Mouse (Mus musculus) ovary, postnatal 36 days (tissue): ENCODE measurements around the gene Ern1.
"Not testable (repeated sequence)": the region's sequence is repeated elsewhere in the genome, so short reads cannot be mapped to it uniquely, and the experiment has no call there.

Experiments
- DNase-seq: peaks from one replicate; pipeline ENCODE4 v3.0.0; 2022; ENCODE audit warnings: low spot score, mixed read lengths

The Ern1 gene

GRCm38 (mm10) chr11:106480530-106480885 lies 7.1 kb downstream of the Ern1 start:
- no peak for DNase-seq

GRCm38 (mm10) chr11:106479619-106480529 lies 7.8 kb downstream of the Ern1 start:
- DNase-seq, result no peak

DNA sequence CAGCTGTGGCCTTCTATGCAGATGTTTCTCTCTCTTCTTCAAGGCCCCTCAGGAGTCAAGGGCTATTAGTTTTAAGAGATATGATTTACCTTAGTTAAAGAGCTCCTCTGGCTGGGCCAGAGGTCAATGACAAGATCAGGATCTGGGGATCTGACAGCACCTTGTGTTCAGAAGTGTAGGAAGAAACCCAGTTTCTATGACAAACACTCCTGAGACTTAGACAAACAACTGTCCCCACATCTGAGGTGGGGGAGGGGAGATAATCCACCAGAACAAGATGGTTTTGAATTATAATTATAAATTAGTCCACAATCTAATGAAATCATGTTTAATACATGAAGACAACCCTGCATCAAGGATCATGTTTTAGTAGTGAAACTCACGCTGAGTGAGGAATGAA lies 8.9 kb downstream of the Ern1 start:
- no peak for DNase-seq

- no peak for DNase-seq
These were observed 10.0 kb downstream of the Ern1 start for GRCm38 (mm10) chr11:106477505-106478160.

DNA sequence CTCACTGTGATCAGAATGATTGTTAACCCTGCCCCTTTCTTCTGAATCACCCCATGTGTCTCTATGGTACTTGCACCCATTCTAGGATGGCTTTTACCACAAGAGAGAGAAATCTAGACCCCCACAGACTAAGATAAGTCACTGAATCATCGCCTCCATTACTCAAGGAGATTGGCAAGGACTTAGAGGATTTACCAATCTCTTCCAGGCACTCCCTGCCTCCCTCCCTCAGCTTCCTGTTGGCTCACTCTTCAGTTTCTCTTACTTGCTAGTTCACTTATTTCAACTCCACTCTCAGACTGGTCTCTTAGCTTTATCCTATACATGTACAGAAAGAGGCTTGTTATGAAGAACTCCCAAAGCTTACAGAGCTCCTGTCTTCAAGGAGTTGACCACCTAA lies 12.3 kb downstream of the Ern1 start:
- DNase-seq, result no peak

- DNase-seq, result no peak
These were observed 16.0 kb downstream of the Ern1 start for GRCm38 (mm10) chr11:106471629-106472028.

GRCm38 (mm10) chr11:106468509-106468908 lies 19.1 kb downstream of the Ern1 start:
- DNase-seq, result no peak

DNA sequence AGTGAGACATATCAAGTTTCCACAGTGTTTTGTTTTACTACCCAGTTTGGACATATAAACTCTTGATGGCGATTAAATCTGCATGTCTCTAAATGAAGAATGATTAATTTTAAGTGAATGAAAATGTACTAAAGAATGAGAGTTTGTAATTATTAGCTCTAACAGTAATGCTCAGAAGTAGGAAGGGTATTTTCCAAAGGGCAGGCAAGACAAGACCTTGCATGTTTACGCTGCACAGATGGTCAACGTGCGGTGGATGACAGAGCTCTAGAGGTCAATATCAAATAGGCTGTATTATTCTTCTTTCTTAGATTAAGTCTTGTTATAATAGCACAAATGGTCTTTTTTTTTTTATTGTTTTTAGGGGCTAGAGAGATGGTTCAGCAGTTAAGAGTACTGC lies 21.7 kb downstream of the Ern1 start:
- no peak for DNase-seq

GRCm38 (mm10) chr11:106465545-106465903 lies 22.1 kb downstream of the Ern1 start:
- DNase-seq, result no peak

GRCm38 (mm10) chr11:106464681-106465544 lies 22.7 kb downstream of the Ern1 start:
- DNase-seq, result no peak

DNA sequence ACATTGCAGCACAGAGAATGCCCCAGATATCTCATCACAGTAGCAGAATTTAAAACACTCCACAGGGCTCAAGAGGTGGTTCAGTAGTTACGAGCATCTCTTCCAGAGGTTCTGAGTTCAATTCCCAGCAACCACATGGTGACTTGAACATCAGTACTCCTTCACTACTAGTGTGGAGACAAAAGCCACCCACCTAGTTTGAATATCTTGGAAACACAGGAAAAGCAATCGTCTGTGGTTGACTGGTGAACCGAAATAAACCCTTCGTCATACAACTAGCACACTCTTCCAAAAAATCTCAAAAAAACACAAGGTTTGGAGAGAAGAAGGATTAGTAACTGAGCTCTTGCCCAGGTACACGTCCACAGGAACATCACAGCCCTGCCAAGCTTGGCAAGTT lies 23.8 kb downstream of the Ern1 start:
- no peak for DNase-seq

DNA sequence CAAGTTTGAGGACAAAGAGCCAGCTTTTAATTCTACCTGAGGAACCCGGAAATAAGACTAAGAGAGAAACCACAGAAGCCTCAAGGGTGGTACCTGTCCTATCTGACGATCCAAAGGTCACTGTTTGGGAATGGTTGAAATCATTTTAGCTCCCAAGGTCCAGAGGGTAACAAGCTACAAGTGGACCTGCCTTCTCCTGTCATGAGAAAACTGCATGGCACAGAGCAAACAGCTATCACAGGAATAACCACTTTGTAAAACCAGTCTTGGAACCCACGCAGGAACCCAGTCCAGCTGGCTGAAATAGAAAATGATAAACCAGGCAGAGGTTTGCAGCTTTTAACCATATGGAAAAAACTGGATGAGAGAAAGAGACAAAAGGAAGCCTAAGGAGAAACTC lies 25.3 kb downstream of the Ern1 start:
- no peak for DNase-seq

DNA sequence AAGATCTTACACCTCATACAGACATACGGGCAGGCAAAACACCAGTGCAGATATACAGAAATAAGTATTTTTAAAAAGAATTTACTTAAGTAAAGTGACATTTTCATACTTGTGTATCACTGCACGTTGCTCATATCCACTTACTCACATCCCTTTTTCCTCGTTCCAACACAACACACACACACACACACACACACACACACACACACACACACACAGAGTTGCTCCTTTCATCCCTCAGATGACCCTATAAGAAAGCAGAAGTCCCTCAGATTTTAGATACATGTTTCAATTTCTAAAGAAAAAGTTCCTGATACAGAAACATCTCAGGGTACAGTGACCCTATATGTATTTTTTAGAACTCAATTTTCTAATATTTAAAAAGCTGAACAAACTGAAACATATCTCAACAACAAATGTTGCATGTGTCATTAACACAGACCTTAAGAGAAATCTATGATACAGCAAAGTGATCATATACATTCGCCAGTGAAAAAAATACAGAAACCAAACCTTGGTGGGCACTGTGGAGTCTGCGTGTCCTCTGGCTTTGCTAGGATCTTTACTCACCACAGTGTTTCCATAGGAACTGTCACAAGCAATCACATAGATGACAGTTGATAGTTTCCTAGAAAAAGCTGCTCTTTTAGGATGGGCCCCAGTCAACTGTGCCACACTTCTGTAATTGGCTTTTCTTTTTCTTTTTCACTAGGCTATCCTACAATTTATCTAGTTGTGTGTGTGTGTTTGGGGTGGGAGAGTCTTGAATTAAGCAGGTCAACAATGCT lies 26.3 kb downstream of the Ern1 start:
- DNase-seq, result no peak

DNA sequence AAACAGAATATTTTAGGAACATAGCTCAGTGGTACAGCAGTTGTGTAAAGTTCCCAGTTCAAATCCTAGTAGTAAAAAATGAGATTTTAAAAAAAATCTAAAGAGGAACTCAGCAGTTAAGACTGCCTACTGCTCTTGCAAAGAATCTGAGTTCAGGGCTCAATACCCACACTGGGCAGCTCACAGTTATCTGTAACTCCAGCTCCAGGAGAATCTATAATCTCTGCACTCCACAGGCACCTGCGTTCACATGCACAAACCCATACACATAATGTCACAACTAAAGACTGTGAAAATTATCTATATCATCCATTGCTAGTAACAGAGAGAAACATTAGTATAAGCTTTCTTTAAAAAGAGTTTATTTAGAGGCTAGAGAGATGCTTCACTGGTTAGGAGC lies 27.0 kb downstream of the Ern1 start:
- DNase-seq, result no peak

DNA sequence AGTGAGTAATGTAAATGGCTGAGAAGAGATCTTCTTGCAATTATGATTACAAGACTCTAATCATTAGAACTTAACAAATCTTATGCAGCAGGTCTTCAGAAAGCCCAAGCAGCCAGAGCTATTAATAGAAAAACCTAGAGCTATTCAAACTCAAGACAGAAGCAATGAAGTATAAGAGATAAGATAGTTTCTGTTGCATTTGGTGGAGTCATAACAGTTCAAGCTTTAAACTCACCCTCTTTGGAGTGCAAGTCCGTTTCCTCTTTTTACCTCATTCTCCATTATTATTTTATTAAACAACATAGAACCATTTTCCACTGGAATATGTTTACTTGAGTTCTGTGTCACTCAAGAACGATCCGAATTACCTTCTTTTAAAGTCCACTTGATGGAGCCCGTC lies 29.1 kb downstream of the Ern1 start:
- no peak for DNase-seq

- DNase-seq, result no peak
These were observed 44.0 kb downstream of the Ern1 start for GRCm38 (mm10) chr11:106443646-106444045.

DNA sequence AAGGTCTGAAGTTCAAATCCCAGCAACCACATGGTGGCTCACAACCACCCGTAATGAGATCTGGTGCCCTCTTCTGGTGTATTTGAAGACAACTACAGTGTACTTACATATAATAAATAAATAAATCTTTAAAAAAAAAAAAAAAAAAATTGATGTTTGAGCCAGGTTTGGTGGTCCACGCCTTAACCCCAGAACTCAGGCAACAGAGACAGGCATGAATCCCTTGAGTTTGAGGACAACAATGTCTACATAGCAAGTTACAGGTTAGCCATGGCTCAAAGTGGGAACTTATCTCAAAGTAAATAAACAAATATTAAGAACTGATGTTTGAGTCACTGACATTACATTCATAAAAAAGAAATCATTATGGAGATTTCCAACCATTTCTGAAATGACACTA lies 45.1 kb downstream of the Ern1 start:
- DNase-seq, result not testable (repeated sequence)

DNA sequence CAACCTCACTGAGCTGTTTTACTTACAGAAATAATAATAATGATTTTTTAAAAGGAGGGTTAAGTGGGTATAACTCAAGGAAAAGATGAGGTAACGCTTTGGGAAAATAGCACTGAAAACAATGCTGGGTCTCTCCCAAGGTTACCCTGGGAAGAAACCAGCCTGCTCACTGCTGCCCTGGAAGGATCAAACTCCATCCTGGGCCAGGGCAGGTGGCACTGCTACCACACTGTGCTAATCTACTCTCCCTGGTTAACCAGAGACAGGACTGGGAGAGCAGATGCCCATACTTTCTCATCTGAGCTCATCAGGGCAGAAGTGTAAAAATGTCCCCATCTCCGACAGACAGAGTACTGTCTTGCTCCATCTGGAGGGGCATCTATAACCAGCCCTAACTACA lies 47.3 kb downstream of the Ern1 start:
- no peak for DNase-seq

GRCm38 (mm10) chr11:106439355-106439754 lies 48.3 kb downstream of the Ern1 start:
- DNase-seq, result no peak

DNA sequence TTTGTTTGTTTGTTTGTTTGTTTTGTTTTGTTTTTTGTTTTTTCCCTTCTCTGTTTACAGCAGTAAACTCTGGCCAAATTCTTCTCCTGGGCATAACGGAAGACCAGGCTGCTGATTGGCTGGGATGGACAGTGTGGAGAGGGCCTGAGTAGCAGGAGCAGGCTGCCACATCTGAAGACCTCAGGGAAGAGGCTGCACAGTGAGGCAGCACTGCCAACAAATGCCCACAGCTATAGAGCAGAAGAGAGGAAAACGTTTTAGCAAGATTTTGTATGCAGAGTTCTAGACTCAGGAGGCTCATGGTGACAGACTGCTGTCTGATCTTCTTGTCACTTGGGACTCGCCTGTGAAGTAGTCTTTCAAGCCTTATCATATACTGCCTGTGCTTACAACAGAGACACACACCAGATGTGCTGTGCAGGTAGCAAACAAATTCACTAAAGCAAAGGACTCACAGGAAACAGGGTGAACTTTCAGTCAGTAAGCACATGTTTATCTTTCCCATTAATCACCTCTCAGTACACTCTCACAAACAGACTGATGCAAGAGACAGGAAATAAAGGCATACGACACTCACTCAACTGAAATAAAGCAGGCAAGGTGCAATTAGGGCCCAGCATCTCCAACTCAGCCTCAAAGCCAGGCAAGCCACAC lies 49.0 kb downstream of the Ern1 start:
- no peak for DNase-seq

DNA sequence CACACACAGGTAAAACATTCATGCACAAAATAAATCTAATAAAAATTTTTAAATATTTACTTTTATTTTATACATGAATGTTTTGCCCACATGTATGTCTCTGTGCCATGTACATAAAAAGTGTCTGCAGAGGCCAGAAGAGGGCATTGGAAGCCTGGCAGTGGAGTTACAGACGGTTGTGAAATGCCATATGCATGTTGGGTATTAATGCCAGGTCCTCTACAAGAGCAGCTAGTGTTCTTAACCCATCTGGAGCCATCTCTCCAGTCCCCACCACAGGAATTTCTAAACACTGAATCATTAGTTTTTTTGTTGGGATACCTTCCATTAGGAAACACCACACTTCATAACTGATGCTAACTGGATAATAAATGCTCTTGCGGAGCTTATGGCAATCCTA lies 50.1 kb downstream of the Ern1 start:
- DNase-seq, result no peak
